In genomic region chr6:108211896-108212880, GRCm38 (mm10) we compare ENCODE assay signal across 8 mouse cellular contexts. TPM values are rescaled to one million over a fixed set of nuclear protein-coding genes. Genes with fewer than 3 reads are reported as not detected.
DNase-seq lines count a peak whose midpoint lies in the region; ATAC-seq lines count a peak whose summit lies in the region.

No protein-coding gene starts in this region.

- H3K4me1 ChIP-seq in erythroblast, embryonic 14.5 days (ENCODE audit: control insufficient read depth): peaks cover 45% of the 10 kb centered on the region
- peaks cover 33% of the 10 kb centered on the region for H3K4me1 ChIP-seq in heart, embryonic 16.5 days (ENCODE audit: control insufficient read depth, insufficient read depth, low read length)
- H3K4me1 ChIP-seq in liver, embryonic 13.5 days (replicated peaks): peaks cover 40% of the 10 kb centered on the region

- no peaks in the 10 kb centered on the region for H3K36me3 ChIP-seq in erythroblast, embryonic 14.5 days (ENCODE audit: control insufficient read depth)
- H3K36me3 ChIP-seq in heart, embryonic 16.5 days (ENCODE audit: control insufficient read depth, insufficient read depth): 0 out of 2 replicates have a peak, but pooled peaks cover 3% of the 10 kb centered on the region
- no peaks in the 10 kb centered on the region for H3K36me3 ChIP-seq in liver, embryonic 13.5 days
- H3K36me3 ChIP-seq in splenic B cell, adult 2 months (ENCODE audit: control insufficient read depth, insufficient read depth, low read length, poor library complexity, severe bottlenecking): peaks cover under 1% of the 10 kb centered on the region; the same call in 1 of the 2 replicates

- H3K27me3 ChIP-seq in erythroblast, embryonic 14.5 days (ENCODE audit: control insufficient read depth): no peaks in the 10 kb centered on the region
- no peaks in the 10 kb centered on the region for H3K27me3 ChIP-seq in heart, embryonic 16.5 days (ENCODE audit: control insufficient read depth, insufficient read depth, low read length)
- no peaks in the 10 kb centered on the region for H3K27me3 ChIP-seq in liver, embryonic 13.5 days
- no peaks in the 10 kb centered on the region for H3K27me3 ChIP-seq in splenic B cell, adult 2 months (ENCODE audit: control insufficient read depth, insufficient read depth, low read length, poor library complexity, severe bottlenecking)

- DNase-seq in CD4-positive helper T cell, adult 2 months (ENCODE audit: low read depth, low spot score): peak; percentile 37
- peak; percentile 36 to 42 for DNase-seq in cerebellum, postnatal 10 days
- no peak for DNase-seq in liver, embryonic 13.5 days
- peak; percentile 32 for DNase-seq in splenic B cell, adult 2 months (ENCODE audit: low read depth, low spot score)
- no peak for DNase-seq in right cerebral cortex, postnatal 25 days

- ATAC-seq in erythroblast, adult 5-6 weeks (replicated peaks; ENCODE audit: low FRiP score, poor library complexity, severe bottlenecking): no peak
- no peak; the same call in 1 of the 2 replicates for ATAC-seq in heart, embryonic 16.5 days (replicated peaks; ENCODE audit: extremely low read depth, insufficient read depth, low FRiP score)
- ATAC-seq in liver, embryonic 13.5 days (ENCODE audit: low read depth): no peak; the same call in 1 of the 2 replicates

- 4% methylated on average over 36 of the region's 36 CpGs for WGBS in heart, embryonic 16.5 days
- 13% methylated on average over 36 of the region's 36 CpGs for WGBS in liver, embryonic 13.5 days (ENCODE audit: insufficient replicate concordance)

- H3K9me3 ChIP-seq in erythroblast, embryonic 14.5 days (ENCODE audit: control insufficient read depth, low read length): no peaks in the 10 kb centered on the region
- no peaks in the 10 kb centered on the region for H3K9me3 ChIP-seq in heart, embryonic 16.5 days (replicated peaks; ENCODE audit: control insufficient read depth, low read length)
- H3K9me3 ChIP-seq in liver, embryonic 13.5 days (replicated peaks): no peaks in the 10 kb centered on the region

- peak overlapping the region; percentile 76 for H3K27ac ChIP-seq in heart, embryonic 16.5 days (ENCODE audit: low read length)
- peak overlapping the region; percentile 32 for H3K27ac ChIP-seq in liver, embryonic 13.5 days

- H3K4me2 ChIP-seq in heart, embryonic 16.5 days (ENCODE audit: low read depth, low read length): peak overlapping the region; percentile 90
- H3K4me2 ChIP-seq in liver, embryonic 13.5 days: peak overlapping the region; percentile 95

- peak overlapping the region; percentile 76 for H3K9ac ChIP-seq in heart, embryonic 16.5 days (ENCODE audit: low read length)
- peak overlapping the region; percentile 79 for H3K9ac ChIP-seq in liver, embryonic 13.5 days

- H3K4me3 ChIP-seq in erythroblast, embryonic 14.5 days (replicated peaks): peak overlapping the region; percentile 86
- H3K4me3 ChIP-seq in heart, embryonic 16.5 days (ENCODE audit: low read length): peak overlapping the region; percentile 77
- peak overlapping the region; percentile 77 for H3K4me3 ChIP-seq in liver, embryonic 13.5 days (replicated peaks)

RNA-seq across cellular contexts. Expression of gene Itpr1, which starts 0.7 kb away (rescaled TPM):
- polyA plus RNA-seq in erythroblast, embryonic 14.5 days (2012): 0.03 and 0.07 TPM in 2 replicates
- 14.0 and 15.0 TPM in 2 replicates for total RNA-seq in erythroblast, adult 5-6 weeks (2015; ENCODE audit: low replicate concordance)
- 10.1 and 19.4 TPM in 2 replicates for total RNA-seq in erythroblast, adult 5-6 weeks (2017; ENCODE audit: low replicate concordance)
- 10.8 and 12.3 TPM in 2 replicates for polyA plus RNA-seq in heart, embryonic 16.5 days (2015; fragmentation: Nextera tagmentation; extraction: Ambion mirVana)
- polyA plus RNA-seq in liver, embryonic 13.5 days (2015; fragmentation: Nextera tagmentation; extraction: Ambion mirVana): 2.3 and 3.2 TPM in 2 replicates

RNA-seq across cellular contexts. Expression of gene Sumf1, which starts 26.8 kb away (rescaled TPM):
- 1.2 and 1.5 TPM in 2 replicates for polyA plus RNA-seq in erythroblast, embryonic 14.5 days (2012)
- total RNA-seq in erythroblast, adult 5-6 weeks (2015; ENCODE audit: low replicate concordance): 5.2 and 8.6 TPM in 2 replicates
- total RNA-seq in erythroblast, adult 5-6 weeks (2017; ENCODE audit: low replicate concordance): 5.3 TPM in 2 replicates
- polyA plus RNA-seq in heart, embryonic 16.5 days (2015; fragmentation: Nextera tagmentation; extraction: Ambion mirVana): 19.3 and 20.2 TPM in 2 replicates
- polyA plus RNA-seq in liver, embryonic 13.5 days (2015; fragmentation: Nextera tagmentation; extraction: Ambion mirVana): 9.3 and 10.2 TPM in 2 replicates

Comparison
In these comparisons a context has a peak if more than half of its experiments do, and no peak if none do; other contexts are left out.
1. DNase-seq: peak in CD4-positive helper T cell, adult 2 months (single experiment), cerebellum, postnatal 10 days (2 of 2) and splenic B cell, adult 2 months (single experiment); none in liver, embryonic 13.5 days (single experiment) and right cerebral cortex, postnatal 25 days (single experiment).
2. Peak in every context shown above with its lines, with median percentiles within 50 percentile points of each other: H3K4me3 ChIP-seq.